Comparison of ENCODE assay signal across 8 mouse cellular contexts in the genomic region with DNA sequence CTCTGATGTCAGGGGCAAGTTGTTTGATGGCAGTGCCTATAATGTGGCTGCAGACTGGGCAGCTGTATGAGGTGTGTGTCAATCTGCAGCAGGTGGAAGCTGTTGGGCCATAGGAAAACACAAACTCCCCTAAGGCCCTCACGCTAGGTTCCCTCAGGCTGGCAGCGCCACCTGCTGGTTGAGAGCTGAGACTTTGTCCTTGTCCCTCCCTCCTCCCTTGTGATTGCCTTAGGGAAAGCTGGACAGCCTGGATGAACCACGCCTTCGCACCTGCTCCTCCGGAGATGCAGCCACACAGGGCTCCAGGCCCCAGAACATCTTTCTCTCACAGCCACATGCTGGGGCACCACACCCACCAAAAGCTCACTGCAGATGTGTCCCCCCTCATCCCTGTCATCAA. TPM values are rescaled to one million over a fixed set of nuclear protein-coding genes. Genes with fewer than 3 reads are reported as not detected.
A peak's percentile ranks its signal among the peaks of the same experiment; 100 is the strongest.
DNase-seq lines count a peak whose midpoint lies in the region; ATAC-seq and TF ChIP-seq lines count a peak whose summit lies in the region.

No protein-coding gene starts in this region.

- H3K4me2 ChIP-seq in limb, embryonic 14.5 days (replicated peaks; ENCODE audit: low read depth, low read length, severe bottlenecking): no peak overlapping the region

- peak; percentile 71 for DNase-seq in layer of hippocampus, adult 11-12 months (ENCODE audit: low spot score)
- DNase-seq in layer of hippocampus, adult 9-10 months (ENCODE audit: low spot score): no peak
- peak; percentile 96 for DNase-seq in brain, adult 2 months (ENCODE audit: low read depth, low spot score)
- peak; percentile 41 for DNase-seq in hindlimb bud, embryonic 11.5 days (ENCODE audit: extremely low spot score, low read depth, low spot score)
- peak; percentile 68 for DNase-seq in limb, embryonic 14.5 days (ENCODE audit: low spot score)
- DNase-seq in thymus, postnatal 14 days: peak; percentile 62

- no peak for TF ChIP-seq POLR2A in embryonic fibroblast, embryonic 13.5 days (IDR thresholded peaks at IDR 0.05; ENCODE audit: low read depth, low read length)
- TF ChIP-seq POLR2A in limb, embryonic 14.5 days (IDR thresholded peaks at IDR 0.05; ENCODE audit: borderline replicate concordance, extremely low read depth, insufficient read depth, insufficient read length): no peak
- no peak for TF ChIP-seq POLR2A in olfactory bulb, adult 2 months (IDR thresholded peaks at IDR 0.05; ENCODE audit: insufficient read depth, low read depth, low read length)

- peak; percentile 98 for TF ChIP-seq CTCF in embryonic fibroblast, embryonic 13.5 days (IDR thresholded peaks at IDR 0.05; ENCODE audit: borderline replicate concordance, insufficient read depth, low read length)
- TF ChIP-seq CTCF in olfactory bulb, adult 2 months (IDR thresholded peaks at IDR 0.05; ENCODE audit: insufficient read depth, low read depth, low read length): peak; percentile 71

- no peak overlapping the region for H3K27ac ChIP-seq in embryonic fibroblast, embryonic 13.5 days (ENCODE audit: insufficient read depth, low read length)
- no peak overlapping the region for H3K27ac ChIP-seq in limb, embryonic 14.5 days (replicated peaks; ENCODE audit: low read depth, low read length)
- H3K27ac ChIP-seq in olfactory bulb, adult 2 months (ENCODE audit: insufficient read depth, low read depth, low read length): no peak overlapping the region

- H3K4me3 ChIP-seq in embryonic fibroblast, embryonic 13.5 days (ENCODE audit: insufficient read depth, low read length): no peak overlapping the region
- no peak overlapping the region for H3K4me3 ChIP-seq in limb, embryonic 14.5 days (replicated peaks; ENCODE audit: low read length)
- no peak overlapping the region for H3K4me3 ChIP-seq in olfactory bulb, adult 2 months (ENCODE audit: insufficient read depth, low read depth, low read length)

- no peaks in the 10 kb centered on the region for H3K4me1 ChIP-seq in embryonic fibroblast, embryonic 13.5 days (ENCODE audit: control insufficient read depth, insufficient read depth, low read length)
- peaks cover 8% of the 10 kb centered on the region for H3K4me1 ChIP-seq in limb, embryonic 14.5 days (ENCODE audit: control insufficient read depth, insufficient read depth, low read length)
- H3K4me1 ChIP-seq in olfactory bulb, adult 2 months (ENCODE audit: control insufficient read depth, insufficient read depth, low read length): peaks cover 14% of the 10 kb centered on the region

- 0% methylated on average over 5 of the region's 5 CpGs for WGBS in limb, embryonic 14.5 days
- 0% methylated on average over 5 of the region's 5 CpGs for WGBS in olfactory bulb, adult 2 months

- peaks cover 17% of the 10 kb centered on the region for H3K27me3 ChIP-seq in limb, embryonic 14.5 days (ENCODE audit: control insufficient read depth, insufficient read depth, low read length)

- H3K9ac ChIP-seq in limb, embryonic 14.5 days (ENCODE audit: low read depth, low read length, severe bottlenecking): no peak overlapping the region

- no peak for ATAC-seq in limb, embryonic 14.5 days (ENCODE audit: low FRiP score, low read depth)

- H3K36me3 ChIP-seq in limb, embryonic 14.5 days (ENCODE audit: control insufficient read depth, insufficient read depth, low read length): no peaks in the 10 kb centered on the region

- H3K9me3 ChIP-seq in limb, embryonic 14.5 days (ENCODE audit: control insufficient read depth, low read length): no peaks in the 10 kb centered on the region

RNA-seq across cellular contexts. Expression of a gene that starts 3.5 kb away (rescaled TPM):
- polyA plus RNA-seq in embryonic fibroblast, embryonic 13.5 days (2011; ENCODE audit: insufficient read length, low read depth, missing spikeins): 1.6 and 2.8 TPM in 2 replicates
- 23.7 and 26.6 TPM in 2 replicates for polyA plus RNA-seq in limb, embryonic 14.5 days (2012; rRNA removed)
- 12.0 and 13.3 TPM in 2 replicates for polyA plus RNA-seq in limb, embryonic 14.5 days (2014; fragmentation: Nextera tagmentation; extraction: Ambion mirVana)
- 252 and 297 TPM in 2 replicates for polyA plus RNA-seq in olfactory bulb, adult 2 months (2012; ENCODE audit: insufficient read depth, insufficient read length, low replicate concordance, missing spikeins)

RNA-seq across cellular contexts. Expression of a gene that starts 19.0 kb away (rescaled TPM):
- polyA plus RNA-seq in embryonic fibroblast, embryonic 13.5 days (2011; ENCODE audit: insufficient read length, low read depth, missing spikeins): not detected in 2 replicates
- polyA plus RNA-seq in limb, embryonic 14.5 days (2012; rRNA removed): 0.35 and 0.40 TPM in 2 replicates
- polyA plus RNA-seq in limb, embryonic 14.5 days (2014; fragmentation: Nextera tagmentation; extraction: Ambion mirVana): not detected in 2 replicates
- polyA plus RNA-seq in olfactory bulb, adult 2 months (2012; ENCODE audit: insufficient read depth, insufficient read length, low replicate concordance, missing spikeins): not detected in 2 replicates

RNA-seq across cellular contexts. Expression of a gene that starts 26.7 kb away (rescaled TPM):
- polyA plus RNA-seq in embryonic fibroblast, embryonic 13.5 days (2011; ENCODE audit: insufficient read length, low read depth, missing spikeins): 13.1 and 16.1 TPM in 2 replicates
- polyA plus RNA-seq in limb, embryonic 14.5 days (2012; rRNA removed): 39.4 and 43.3 TPM in 2 replicates
- polyA plus RNA-seq in limb, embryonic 14.5 days (2014; fragmentation: Nextera tagmentation; extraction: Ambion mirVana): 57.7 and 59.3 TPM in 2 replicates
- polyA plus RNA-seq in olfactory bulb, adult 2 months (2012; ENCODE audit: insufficient read depth, insufficient read length, low replicate concordance, missing spikeins): not detected in 2 replicates

RNA-seq across cellular contexts. Expression of a gene that starts 27.6 kb away (rescaled TPM):
- not detected in 2 replicates for polyA plus RNA-seq in embryonic fibroblast, embryonic 13.5 days (2011; ENCODE audit: insufficient read length, low read depth, missing spikeins)
- polyA plus RNA-seq in limb, embryonic 14.5 days (2012; rRNA removed): 0.24 and 0.47 TPM in 2 replicates
- polyA plus RNA-seq in limb, embryonic 14.5 days (2014; fragmentation: Nextera tagmentation; extraction: Ambion mirVana): not detected in 2 replicates
- not detected in 2 replicates for polyA plus RNA-seq in olfactory bulb, adult 2 months (2012; ENCODE audit: insufficient read depth, insufficient read length, low replicate concordance, missing spikeins)

RNA-seq across cellular contexts. Expression of a gene that starts 47.0 kb away (rescaled TPM):
- not detected in 2 replicates for polyA plus RNA-seq in embryonic fibroblast, embryonic 13.5 days (2011; ENCODE audit: insufficient read length, low read depth, missing spikeins)
- 0.29 and 0.46 TPM in 2 replicates for polyA plus RNA-seq in limb, embryonic 14.5 days (2012; rRNA removed)
- 0.22 and 0.29 TPM in 2 replicates for polyA plus RNA-seq in limb, embryonic 14.5 days (2014; fragmentation: Nextera tagmentation; extraction: Ambion mirVana)
- not detected in 2 replicates for polyA plus RNA-seq in olfactory bulb, adult 2 months (2012; ENCODE audit: insufficient read depth, insufficient read length, low replicate concordance, missing spikeins)

Comparison
In these comparisons a context has a peak if more than half of its experiments do, and no peak if none do; other contexts are left out.
1. RNA of a gene that starts 26.7 kb away (polyA plus RNA-seq): 39.4 to 59.3 TPM in limb, embryonic 14.5 days and 13.1 to 16.1 TPM in embryonic fibroblast, embryonic 13.5 days; not detected in olfactory bulb, adult 2 months; every median in the first group is over 10 times any median in the second.